Mouse (Mus musculus) liver, adult (tissue): Measurements from ENCODE around the gene Spryd3.

ENCODE experiments used
- GATA4 ChIP-seq: IDR thresholded peaks from 2 replicates; pipeline ENCODE4 v1.6.1; 2014; ENCODE audit warnings: mild to moderate bottlenecking, low read length; ENCODE audit not compliant: insufficient replicate concordance

The Spryd3 gene

GRCm38 (mm10) chr15:102136129-102136758, at the start of gene Spryd3:
Gene Spryd3, minus strand, starts transcription at chr15:102136234.
- TF ChIP-seq GATA4, result no peak

- no peak for TF ChIP-seq GATA4
These were observed 47.0 kb upstream of the Spryd3 start for GRCm38 (mm10) chr15:102183076-102183475.

GRCm38 (mm10) chr15:102179924-102180323, 43.9 kb upstream of the Spryd3 start:
- TF ChIP-seq GATA4, result no peak

GRCm38 (mm10) chr15:102179106-102179505, 43.1 kb upstream of the Spryd3 start:
- no peak for TF ChIP-seq GATA4

GRCm38 (mm10) chr15:102178279-102178678, 42.2 kb upstream of the Spryd3 start:
- no peak for TF ChIP-seq GATA4

GRCm38 (mm10) chr15:102177417-102177816, 41.4 kb upstream of the Spryd3 start:
- no peak for TF ChIP-seq GATA4

GRCm38 (mm10) chr15:102176571-102177316, 40.7 kb upstream of the Spryd3 start:
- TF ChIP-seq GATA4, result no peak; the same call in 1 of the 2 replicates

- no peak for TF ChIP-seq GATA4
These were observed 39.8 kb upstream of the Spryd3 start for GRCm38 (mm10) chr15:102175736-102176319.

- TF ChIP-seq GATA4, result no peak
These were observed 37.5 kb upstream of the Spryd3 start for GRCm38 (mm10) chr15:102173581-102173980.

- no peak for TF ChIP-seq GATA4
These were observed 33.0 kb upstream of the Spryd3 start for GRCm38 (mm10) chr15:102169064-102169463.

GRCm38 (mm10) chr15:102167620-102168021, 31.6 kb upstream of the Spryd3 start:
- no peak for TF ChIP-seq GATA4

GRCm38 (mm10) chr15:102165468-102166100, 29.6 kb upstream of the Spryd3 start:
- no peak for TF ChIP-seq GATA4

GRCm38 (mm10) chr15:102163900-102164693, 28.1 kb upstream of the Spryd3 start:
- no peak for TF ChIP-seq GATA4

- no peak for TF ChIP-seq GATA4
These were observed 24.5 kb upstream of the Spryd3 start for GRCm38 (mm10) chr15:102160415-102161060.
